Comparison of ENCODE assay signal across 7 mouse cellular contexts in the genomic region with DNA sequence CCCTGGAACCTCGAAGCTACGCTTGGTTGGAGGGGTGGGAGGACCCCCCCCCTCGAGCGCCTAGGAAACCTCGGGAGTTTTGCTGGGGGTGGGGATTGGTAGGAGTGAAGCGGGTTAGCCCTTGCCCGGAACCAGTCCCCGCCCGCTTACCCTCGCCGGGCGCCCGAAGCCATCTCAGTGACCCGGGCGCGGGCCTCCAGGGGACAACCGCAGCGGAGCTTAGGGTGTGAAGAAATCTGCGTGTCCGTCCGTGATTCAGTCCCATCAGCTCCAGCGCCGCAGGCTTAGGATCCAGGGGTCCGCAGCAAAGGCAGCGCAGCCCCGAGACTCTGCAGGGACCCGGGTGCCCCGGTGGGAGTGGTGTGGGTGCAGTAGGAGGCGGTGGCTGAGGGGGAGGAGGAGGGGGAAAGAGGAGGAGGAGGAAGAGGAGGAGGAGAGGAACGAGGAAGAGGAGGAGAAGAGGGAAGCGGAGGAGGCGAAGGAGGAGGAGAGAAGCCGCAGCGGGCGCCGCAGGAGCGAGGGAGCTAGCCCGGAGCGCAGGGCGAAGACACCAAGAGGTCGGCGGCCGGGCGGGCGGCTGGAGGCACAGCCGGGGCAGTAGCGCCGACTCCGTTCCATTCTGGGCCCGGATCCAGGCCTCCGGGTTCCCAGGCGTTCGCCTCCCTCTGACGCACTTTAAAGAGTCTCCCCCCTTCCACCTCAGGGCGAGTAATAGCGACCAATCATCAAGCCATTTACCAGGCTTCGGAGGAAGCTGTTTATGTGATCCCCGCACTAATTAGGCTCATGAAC. TPM values are rescaled to one million over a fixed set of nuclear protein-coding genes. Genes with fewer than 3 reads are reported as not detected.
DNase-seq lines count a peak whose midpoint lies in the region; ATAC-seq and TF ChIP-seq lines count a peak whose summit lies in the region.

Gene Emx2 (plus strand): TSS at position 422 of the 792 bp plus-strand sequence.

- H3K4me1 ChIP-seq in ES-E14 (ENCODE audit: control insufficient read depth in 2 of 2, insufficient read depth in 2 of 2, low read length in 2 of 2, poor library complexity in 1 of 2), result peaks cover 0 to 4% of the 10 kb centered on the region in 2 experiments; a peak in 1 of 4 replicates
- H3K4me1 ChIP-seq in hindbrain, embryonic 16.5 days (ENCODE audit: control insufficient read depth, insufficient read depth, low read depth, low read length), result peaks cover 11% of the 10 kb centered on the region
- peaks cover 24% of the 10 kb centered on the region for H3K4me1 ChIP-seq in midbrain, embryonic 15.5 days

- no peak for DNase-seq in ES-E14 (ENCODE audit: low read depth, low spot score)
- peak; percentile 69 for DNase-seq in adrenal gland, postnatal 10 days
- DNase-seq in forelimb bud, embryonic 11.5 days (ENCODE audit: low read depth, low spot score), result peak; percentile 88
- peak; percentile 87 to 88 for DNase-seq in layer of hippocampus, postnatal 36 days
- DNase-seq in testis, postnatal 14 days (ENCODE audit: low spot score), result peak; percentile 64

- H3K9me3 ChIP-seq in ES-E14 (ENCODE audit: control insufficient read depth, insufficient read depth, low read depth, low read length), result no peaks in the 10 kb centered on the region
- no peaks in the 10 kb centered on the region for H3K9me3 ChIP-seq in hindbrain, embryonic 16.5 days (ENCODE audit: control insufficient read depth, low read length)
- no peaks in the 10 kb centered on the region for H3K9me3 ChIP-seq in midbrain, embryonic 15.5 days

- ATAC-seq in hindbrain, embryonic 16.5 days, result peak; percentile 43; the same call in 1 of the 2 replicates
- peak; percentile 69 for ATAC-seq in midbrain, embryonic 15.5 days (replicated peaks)

- H3K27me3 ChIP-seq in hindbrain, embryonic 16.5 days (replicated peaks; ENCODE audit: control insufficient read depth, insufficient read depth, low read length), result peaks cover 72% of the 10 kb centered on the region
- peaks cover 69% of the 10 kb centered on the region for H3K27me3 ChIP-seq in midbrain, embryonic 15.5 days (replicated peaks)

- peak within 1 kb of the TSS; percentile 43 to 53 for H3K4me3 ChIP-seq in ES-E14 (ENCODE audit: insufficient read depth in 1 of 2, low read depth in 1 of 2, low read length in 2 of 2, poor library complexity in 1 of 2, severe bottlenecking in 1 of 2)
- H3K4me3 ChIP-seq in hindbrain, embryonic 16.5 days (ENCODE audit: low read length), result peak within 1 kb of the TSS; percentile 33
- peak within 1 kb of the TSS; percentile 43 for H3K4me3 ChIP-seq in midbrain, embryonic 15.5 days

- peak within 1 kb of the TSS; percentile 35; the same call in 1 of the 2 replicates for H3K9ac ChIP-seq in ES-E14 (ENCODE audit: insufficient read depth, low read depth, low read length, poor library complexity, severe bottlenecking)
- peak within 1 kb of the TSS; percentile 9; the same call in 1 of the 2 replicates for H3K9ac ChIP-seq in hindbrain, embryonic 16.5 days (ENCODE audit: low read depth, low read length)
- peak within 1 kb of the TSS; percentile 50 for H3K9ac ChIP-seq in midbrain, embryonic 15.5 days

- no peaks in the 10 kb centered on the region for H3K36me3 ChIP-seq in ES-E14 (ENCODE audit: control insufficient read depth, insufficient read depth, low read length, poor library complexity, severe bottlenecking)
- H3K36me3 ChIP-seq in hindbrain, embryonic 16.5 days (ENCODE audit: control insufficient read depth, insufficient read depth, low read length), result no peaks in the 10 kb centered on the region
- no peaks in the 10 kb centered on the region for H3K36me3 ChIP-seq in midbrain, embryonic 15.5 days (replicated peaks)

- peak within 1 kb of the TSS; percentile 42 for H3K4me2 ChIP-seq in hindbrain, embryonic 16.5 days (ENCODE audit: low read length)
- peak within 1 kb of the TSS; percentile 48 for H3K4me2 ChIP-seq in midbrain, embryonic 15.5 days

- WGBS in hindbrain, embryonic 16.5 days, result 1% methylated on average over 58 of the region's 58 CpGs
- under 1% methylated on average over 58 of the region's 58 CpGs for WGBS in midbrain, embryonic 15.5 days

- in situ Hi-C loops in ES-E14 (cut with MboI; ENCODE audit: low sequenced_read_pairs in 2 of 2, unreplicated experiment in 2 of 2), result no loop called here

- H3K27ac ChIP-seq in ES-E14 (ENCODE audit: insufficient read depth, low read depth, low read length, poor library complexity, severe bottlenecking), result no peak within 1 kb of the TSS
- no peak within 1 kb of the TSS for H3K27ac ChIP-seq in hindbrain, embryonic 16.5 days (ENCODE audit: low read depth, low read length)
- peak within 1 kb of the TSS; percentile 80 for H3K27ac ChIP-seq in midbrain, embryonic 15.5 days

TF ChIP-seq in ES-E14, 5 proteins besides CTCF, POLR2A, EP300 and RAD21:
- TF ChIP-seq ZNF384 (IDR thresholded peaks at IDR 0.05; ENCODE audit: low read depth, low read length) (no peak), MAFK (IDR thresholded peaks at IDR 0.05; ENCODE audit: insufficient read depth, low read depth, low read length) (no peak), ZC3H11A (IDR thresholded peaks at IDR 0.05; ENCODE audit: borderline replicate concordance, low read depth, low read length) (no peak), CHD2 (IDR thresholded peaks at IDR 0.05; ENCODE audit: low read depth, low read length) (no peak), HCFC1 (IDR thresholded peaks at IDR 0.05; ENCODE audit: borderline replicate concordance, insufficient read depth, low read length) (no peak)
TF ChIP-seq in ES-E14: peak in this region for 0.

RNA-seq across cellular contexts. Expression of gene Emx2, which starts in this region (rescaled TPM):
- 0.36 TPM in 1 of 2 replicates, not detected in the other for total RNA-seq in ES-E14 (2012; rRNA removed)
- under 1 TPM in 1 of 2 experiments, not detected in 1; 0.27 TPM for total RNA-seq in adrenal gland, postnatal 10 days (2021)
- 0.95 TPM in 1 of 2 replicates, not detected in the other for polyA plus RNA-seq in hindbrain, embryonic 16.5 days (2015; fragmentation: Nextera tagmentation; extraction: Ambion mirVana)
- 10 to 100 TPM; 27.0 to 29.0 TPM for total RNA-seq in layer of hippocampus, postnatal 36 days (2021)
- 15.5 and 18.2 TPM in 2 replicates for polyA plus RNA-seq in midbrain, embryonic 15.5 days (2015; fragmentation: Nextera tagmentation; extraction: Ambion mirVana)

Comparison
In these comparisons a context has a peak if more than half of its experiments do, and no peak if none do; other contexts are left out.
1. RNA of gene Emx2 (total RNA-seq): 27.0 to 29.0 TPM in layer of hippocampus, postnatal 36 days; 0.36 TPM in ES-E14 and 0.27 TPM in adrenal gland, postnatal 10 days; every median in the first group is over 10 times any median in the second.
2. Peak in DNase-seq in adrenal gland, postnatal 10 days; RNA of the gene not detected or under 1 TPM.
3. Peak in ATAC-seq, H3K4me3 ChIP-seq, H3K9ac ChIP-seq and H3K4me2 ChIP-seq in hindbrain, embryonic 16.5 days; RNA of the gene not detected or under 1 TPM.
4. Peak in every context shown above with its lines, with median percentiles within 50 percentile points of each other: H3K4me3 ChIP-seq and H3K9ac ChIP-seq.